Mouse (Mus musculus): ENCODE data around the gene Plxnb2. TPM values are rescaled to one million over a fixed set of nuclear protein-coding genes. Genes with fewer than 3 reads are reported as not detected.

Gene Plxnb2
- polyA plus RNA-seq, 1 experiment from 2014 or later: 153 TPM

Small RNA genes within 50 kb of the gene (microRNA-seq; reads per million reads assigned to microRNA genes)
- gene Mir6958 (1.7 reads per million, percentile 2 among the genes with 10 or more reads in this experiment), gene Mir7118 (0.50 reads per million)

Other genes starting within 250 kb of the Plxnb2 start
- not detected in 2 replicates for gene Ttll8, start 226.4 kb downstream of the Plxnb2 start, polyA plus RNA-seq (2015; fragmentation: Nextera tagmentation; extraction: Ambion mirVana)
- gene Mlc1, start 201.8 kb downstream of the Plxnb2 start, polyA plus RNA-seq (2015; fragmentation: Nextera tagmentation; extraction: Ambion mirVana): not detected in 2 replicates
- not detected in 2 replicates for gene Mov10l1, start 197.9 kb downstream of the Plxnb2 start, polyA plus RNA-seq (2015; fragmentation: Nextera tagmentation; extraction: Ambion mirVana)
- gene Panx2, start 121.1 kb downstream of the Plxnb2 start, polyA plus RNA-seq (2015; fragmentation: Nextera tagmentation; extraction: Ambion mirVana): 0.40 and 1.2 TPM in 2 replicates
- 59.9 and 70.2 TPM in 2 replicates for gene Trabd, start 105.7 kb downstream of the Plxnb2 start, polyA plus RNA-seq (2015; fragmentation: Nextera tagmentation; extraction: Ambion mirVana)
- 13.4 and 15.0 TPM in 2 replicates for gene Selenoo, start 91.7 kb downstream of the Plxnb2 start, polyA plus RNA-seq (2015; fragmentation: Nextera tagmentation; extraction: Ambion mirVana)
- gene Tubgcp6, start 57.7 kb downstream of the Plxnb2 start, polyA plus RNA-seq (2015; fragmentation: Nextera tagmentation; extraction: Ambion mirVana): 13.2 and 13.5 TPM in 2 replicates
- gene Hdac10, start 52.1 kb downstream of the Plxnb2 start, polyA plus RNA-seq (2015; fragmentation: Nextera tagmentation; extraction: Ambion mirVana): 23.7 and 26.0 TPM in 2 replicates
- gene Mapk12, start 40.1 kb downstream of the Plxnb2 start, polyA plus RNA-seq (2015; fragmentation: Nextera tagmentation; extraction: Ambion mirVana): 3.6 and 6.0 TPM in 2 replicates
- gene Mapk11, start 31.2 kb downstream of the Plxnb2 start, polyA plus RNA-seq (2015; fragmentation: Nextera tagmentation; extraction: Ambion mirVana): 5.1 and 6.0 TPM in 2 replicates
- gene Dennd6b, start 15.7 kb upstream of the Plxnb2 start, polyA plus RNA-seq (2015; fragmentation: Nextera tagmentation; extraction: Ambion mirVana): 13.4 and 15.0 TPM in 2 replicates
- gene Ppp6r2, start 30.8 kb upstream of the Plxnb2 start, polyA plus RNA-seq (2015; fragmentation: Nextera tagmentation; extraction: Ambion mirVana): 20.2 and 24.4 TPM in 2 replicates
- gene Sbf1, start 134.5 kb upstream of the Plxnb2 start, polyA plus RNA-seq (2015; fragmentation: Nextera tagmentation; extraction: Ambion mirVana): 47.6 and 49.5 TPM in 2 replicates
- gene Adm2, start 141.9 kb upstream of the Plxnb2 start, polyA plus RNA-seq (2015; fragmentation: Nextera tagmentation; extraction: Ambion mirVana): 0.71 and 0.99 TPM in 2 replicates
- gene Miox, start 153.6 kb upstream of the Plxnb2 start, polyA plus RNA-seq (2015; fragmentation: Nextera tagmentation; extraction: Ambion mirVana): 0.54 and 0.66 TPM in 2 replicates
- gene Lmf2, start 174.9 kb upstream of the Plxnb2 start, polyA plus RNA-seq (2015; fragmentation: Nextera tagmentation; extraction: Ambion mirVana): 66.9 and 79.1 TPM in 2 replicates
- gene Ncaph2, start 174.9 kb upstream of the Plxnb2 start, polyA plus RNA-seq (2015; fragmentation: Nextera tagmentation; extraction: Ambion mirVana): 150 and 166 TPM in 2 replicates
- 6.0 and 6.1 TPM in 2 replicates for gene Sco2, start 193.1 kb upstream of the Plxnb2 start, polyA plus RNA-seq (2015; fragmentation: Nextera tagmentation; extraction: Ambion mirVana)
- gene Tymp, start 196.3 kb upstream of the Plxnb2 start, polyA plus RNA-seq (2015; fragmentation: Nextera tagmentation; extraction: Ambion mirVana): 1.3 and 1.4 TPM in 2 replicates
- 0.54 and 0.94 TPM in 2 replicates for gene Odf3b, start 198.5 kb upstream of the Plxnb2 start, polyA plus RNA-seq (2015; fragmentation: Nextera tagmentation; extraction: Ambion mirVana)
- gene Klhdc7b, start 204.1 kb upstream of the Plxnb2 start, polyA plus RNA-seq (2015; fragmentation: Nextera tagmentation; extraction: Ambion mirVana): 0.04 TPM in 1 of 2 replicates, not detected in the other
- not detected in 2 replicates for gene Syce3, start 229.7 kb upstream of the Plxnb2 start, polyA plus RNA-seq (2015; fragmentation: Nextera tagmentation; extraction: Ambion mirVana)
- 0.52 and 4.8 TPM in 2 replicates for gene Cpt1b, start 245.1 kb upstream of the Plxnb2 start, polyA plus RNA-seq (2015; fragmentation: Nextera tagmentation; extraction: Ambion mirVana)
- gene C730034F03Rik, start 248.8 kb upstream of the Plxnb2 start, polyA plus RNA-seq (2015; fragmentation: Nextera tagmentation; extraction: Ambion mirVana): 2.8 and 3.5 TPM in 2 replicates
- not detected in 2 replicates for gene Gm44502, start 248.9 kb upstream of the Plxnb2 start, polyA plus RNA-seq (2015; fragmentation: Nextera tagmentation; extraction: Ambion mirVana)
- gene Chkb, start 249.1 kb upstream of the Plxnb2 start, polyA plus RNA-seq (2015; fragmentation: Nextera tagmentation; extraction: Ambion mirVana): 42.2 and 49.2 TPM in 2 replicates

Measured in stomach, embryonic 16.5 days (tissue).